Mouse (Mus musculus) left cerebral cortex, adult 8-10 months (tissue): ENCODE results near the gene Pbx3. TPM values are rescaled to one million over a fixed set of nuclear protein-coding genes. Genes with fewer than 3 reads are reported as not detected.

ENCODE experiments used
- DNase-seq, 2 experiments: peaks; one replicate each; pipeline ENCODE4 v3.0.0; 2022; ENCODE audit warnings: low spot score in 2 of 2
- total RNA-seq, 4 experiments: library from RNA; stranded (reverse); gene quantifications; 2 replicates each; pipeline ENCODE4 v1.2.4; 2022

The Pbx3 gene
- total RNA-seq = 10 to 100 TPM; 24.9 to 32.9 (median 25.4) TPM

DNA sequence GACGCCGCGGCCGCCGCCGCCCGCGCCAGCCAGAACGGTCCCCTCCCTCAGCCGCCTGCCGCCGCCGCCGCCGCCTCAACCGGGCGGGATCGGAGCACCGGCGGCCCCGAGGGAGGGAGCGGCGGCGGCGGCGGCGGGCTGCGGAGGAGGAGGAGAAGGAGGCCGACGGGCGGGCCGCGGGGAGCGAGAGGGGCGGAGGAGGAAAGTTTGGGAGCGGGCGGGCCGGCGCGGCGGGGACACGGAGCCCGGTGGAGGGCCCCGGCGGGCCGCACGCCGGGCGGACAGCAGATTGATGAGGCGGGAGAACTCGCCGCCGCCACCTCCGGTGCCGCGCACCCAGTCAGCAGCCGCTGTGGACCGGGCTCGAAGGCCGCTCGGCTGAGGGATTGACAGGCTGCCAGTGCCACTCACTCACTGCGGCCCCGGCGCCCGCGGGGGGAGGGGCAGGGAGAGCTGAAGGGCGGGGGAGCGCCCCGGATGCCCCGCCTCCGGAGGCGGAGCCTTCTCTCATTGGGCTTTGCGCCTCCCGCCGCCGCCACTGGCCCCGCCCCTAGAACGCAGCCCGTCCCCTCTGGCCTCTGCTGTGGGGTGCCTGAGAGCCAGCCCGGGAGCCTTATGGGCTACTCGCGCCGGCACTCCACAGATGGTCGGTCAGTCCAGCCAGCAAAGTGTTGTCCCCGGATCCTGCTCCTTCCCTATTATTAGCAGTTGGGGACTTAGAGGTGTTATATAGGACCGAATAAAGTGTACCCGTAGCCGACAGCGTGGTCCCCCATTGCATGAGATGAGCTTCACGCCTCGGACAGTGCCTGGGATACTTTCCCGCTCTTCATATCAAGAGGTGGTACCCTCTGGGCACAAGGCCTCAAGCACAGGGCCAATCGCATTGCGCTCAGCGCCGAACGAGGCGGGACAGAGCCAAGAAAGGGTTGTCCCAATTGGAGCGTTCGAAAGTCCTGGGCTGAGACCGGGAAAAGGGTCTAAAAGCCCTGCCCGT lies at the start of gene Pbx3:
Gene Pbx3, minus strand, starts transcription at position 838 of the 997 bp plus-strand sequence.
- DNase-seq = peak; percentile 82 to 88

DNA sequence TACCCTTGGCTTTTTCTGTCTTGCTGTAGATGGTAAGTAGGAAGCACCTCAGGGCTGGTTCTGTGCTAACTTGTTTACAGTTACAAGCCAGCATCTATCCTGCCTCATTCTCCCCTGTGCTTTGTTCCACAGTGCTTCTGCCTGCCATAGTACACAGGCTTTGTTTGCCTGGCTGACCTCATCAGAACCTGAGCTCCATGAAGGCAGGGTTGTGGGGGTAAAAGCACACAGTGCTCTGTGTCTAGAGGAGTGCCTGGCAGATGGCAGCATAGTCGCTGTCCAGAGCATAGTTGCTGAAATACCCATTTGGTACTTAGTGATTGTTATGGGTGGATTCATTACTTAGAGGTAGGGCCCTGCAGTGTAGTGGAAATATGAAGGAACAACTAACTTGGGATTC lies 47.3 kb upstream of the Pbx3 start:
- DNase-seq = no peak

DNA sequence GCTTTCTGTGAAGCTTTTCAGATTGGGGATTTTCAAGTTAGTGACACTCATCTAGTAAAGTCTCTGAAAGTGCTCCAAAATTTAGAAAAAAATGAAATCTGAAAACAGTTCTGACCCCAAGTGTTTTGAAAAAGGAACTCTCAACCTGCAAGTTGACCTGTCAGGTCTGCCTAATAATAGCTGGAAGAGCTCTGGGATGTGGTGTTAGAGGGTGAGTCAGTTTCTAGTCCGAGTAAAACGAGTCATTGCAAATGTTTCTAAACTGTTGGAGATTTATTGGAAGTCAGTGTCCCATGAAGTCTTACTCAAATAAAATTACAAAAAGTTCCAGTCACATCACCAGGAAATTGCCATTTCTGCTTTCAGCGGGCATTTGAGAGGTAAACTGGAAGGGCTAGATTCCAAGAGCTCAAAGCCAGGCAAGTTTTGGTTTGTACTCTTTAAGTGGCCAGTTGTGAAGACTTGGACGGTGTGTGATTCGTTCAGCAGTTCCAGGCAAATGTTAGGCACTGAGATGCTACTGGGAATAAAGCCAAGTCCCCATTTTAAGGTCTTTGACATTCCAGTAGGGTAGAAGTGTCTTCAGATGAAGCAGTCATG lies 36.9 kb upstream of the Pbx3 start:
- no peak for DNase-seq

DNA sequence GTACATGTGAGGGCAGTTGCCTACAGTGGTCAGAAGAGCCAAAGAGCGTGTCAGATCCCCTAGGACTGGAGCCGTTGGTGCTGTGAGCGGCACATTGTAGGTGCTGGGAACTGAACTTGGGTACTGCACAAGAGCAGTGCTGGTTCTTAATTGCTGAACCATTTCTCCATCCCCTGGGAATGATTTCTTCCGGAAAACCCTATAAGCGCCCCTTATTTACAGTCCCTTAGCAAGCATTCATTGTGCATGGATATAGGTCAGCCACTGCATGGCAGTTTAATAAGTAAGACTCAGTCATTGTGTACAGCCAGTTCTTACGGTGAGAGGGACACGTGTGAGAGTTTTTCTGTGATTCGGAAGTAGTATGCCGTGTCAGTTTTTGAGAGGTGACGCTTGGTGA lies 35.4 kb upstream of the Pbx3 start:
- DNase-seq = no peak

DNA sequence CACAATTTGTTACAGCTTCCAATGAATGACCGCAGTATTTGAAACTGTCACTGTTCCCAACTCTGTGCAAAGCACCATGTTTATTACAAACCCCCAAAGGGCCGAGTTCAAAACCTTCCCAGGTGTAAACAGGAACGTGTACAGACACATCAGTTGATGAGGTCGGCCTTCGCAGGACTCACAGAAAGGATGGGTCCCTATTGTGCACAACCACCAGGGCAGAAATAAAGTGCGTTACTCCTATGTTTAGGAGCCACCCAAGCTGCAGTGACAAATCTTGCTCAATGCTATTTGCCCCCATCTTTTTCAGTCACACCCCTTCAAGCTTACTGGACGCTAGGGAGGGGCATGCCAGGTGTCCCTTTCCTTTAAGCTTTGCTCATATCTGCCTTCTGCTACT lies 34.7 kb upstream of the Pbx3 start:
- no peak for DNase-seq

DNA sequence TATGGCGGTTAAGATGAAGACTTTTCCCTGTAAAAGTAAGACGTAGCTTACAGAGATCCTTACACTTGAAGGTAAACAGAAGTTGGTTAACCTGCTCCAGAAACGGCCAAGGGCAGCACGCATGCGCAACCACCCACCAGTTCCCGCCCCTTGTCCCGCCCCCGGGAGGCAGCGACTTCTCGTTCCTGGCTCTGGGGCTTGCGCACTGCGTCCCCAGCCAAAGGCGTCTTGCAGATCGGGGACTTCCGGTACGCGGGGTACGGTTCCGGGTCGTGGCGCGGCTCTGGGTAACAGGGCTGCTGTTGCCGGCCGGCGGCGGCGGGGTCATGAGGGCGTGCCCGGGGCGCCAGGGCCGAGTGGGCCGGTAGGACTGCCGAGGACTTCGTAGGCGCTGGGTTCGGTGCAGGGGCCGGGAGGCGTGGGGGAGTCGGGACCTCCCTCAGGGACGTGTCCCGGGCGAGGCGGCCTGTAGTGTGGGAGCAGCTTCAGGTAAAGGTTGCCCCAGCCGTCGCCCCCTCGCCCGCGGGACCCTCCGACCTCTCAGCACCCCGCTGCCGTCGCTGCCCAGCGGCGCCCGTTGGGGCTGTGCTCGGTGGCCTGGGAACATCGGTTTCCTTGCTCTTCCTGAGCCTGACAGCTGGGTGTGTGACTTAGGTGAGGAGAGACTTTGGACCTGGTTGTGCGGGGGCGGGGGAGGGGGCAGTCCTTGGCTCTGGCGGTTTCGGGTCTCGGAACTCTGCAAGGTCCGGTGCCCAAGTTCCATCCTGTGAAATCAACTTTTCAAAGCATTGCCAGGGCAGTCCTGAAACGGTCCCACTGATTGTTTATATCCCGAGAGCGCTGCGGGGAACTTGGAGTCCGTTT lies 33.9 kb upstream of the Pbx3 start, which contains the start of gene Mapkap1:
Gene Mapkap1, plus strand, starts transcription at position 171 of the 864 bp plus-strand sequence.
- peak; percentile 86 to 96 for DNase-seq

DNA sequence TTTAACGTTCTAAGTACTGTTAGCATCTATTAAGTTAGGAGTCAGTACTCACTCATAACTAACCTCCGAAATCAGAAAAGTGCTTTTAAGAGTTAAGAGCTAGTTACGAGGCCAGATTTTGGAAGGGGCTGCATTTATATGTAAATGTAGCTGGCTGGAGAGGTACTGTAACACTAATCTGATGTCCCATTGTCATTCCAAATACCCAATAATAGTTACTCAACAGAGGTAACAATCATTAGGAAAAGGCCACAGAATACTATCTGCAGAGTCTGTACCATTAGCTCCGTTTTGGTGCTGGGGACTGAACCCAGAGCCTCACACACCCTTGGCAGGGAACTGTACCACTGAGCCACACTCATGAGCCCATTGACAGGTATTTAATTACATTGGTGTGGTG lies 26.6 kb upstream of the Pbx3 start:
- DNase-seq = no peak

DNA sequence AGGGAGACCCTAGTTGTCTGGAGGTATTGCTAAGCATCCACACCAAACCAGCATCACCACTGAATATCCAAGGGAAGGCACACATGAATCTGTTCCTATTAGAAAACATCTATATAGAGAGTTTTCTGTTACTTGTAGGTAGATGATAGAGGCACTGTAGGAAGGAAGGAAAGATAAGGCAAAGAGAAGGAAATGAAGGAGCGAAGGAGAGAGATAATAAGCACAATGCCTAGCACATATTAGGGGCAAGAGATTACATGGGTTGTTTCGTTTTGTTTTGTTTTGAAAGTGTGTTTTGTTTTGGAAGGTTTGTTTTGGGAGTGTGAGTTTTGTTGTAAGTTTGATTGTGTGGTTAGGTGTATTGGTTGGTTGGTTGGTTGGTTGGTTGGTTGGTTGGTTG lies 6.0 kb upstream of the Pbx3 start:
- no peak for DNase-seq

DNA sequence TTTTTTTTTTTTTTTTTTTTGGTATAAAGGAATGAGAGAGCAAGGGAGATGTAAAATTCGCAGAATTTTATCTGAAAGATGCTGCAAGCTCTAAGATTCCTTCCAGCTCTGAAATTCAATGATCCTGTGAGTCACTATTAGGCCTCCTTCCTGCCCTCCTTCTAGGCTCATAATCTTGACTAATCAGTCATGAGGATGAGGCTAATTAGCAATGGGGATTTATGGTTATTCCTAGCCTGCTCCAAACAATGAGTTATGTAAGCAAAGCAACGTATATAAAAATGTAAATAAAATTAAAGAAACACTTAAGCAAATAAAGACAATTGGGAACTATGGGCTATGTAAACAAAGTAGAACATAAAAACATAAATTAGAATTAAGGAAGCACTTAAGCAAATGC lies 1.4 kb upstream of the Pbx3 start:
- no peak for DNase-seq

DNA sequence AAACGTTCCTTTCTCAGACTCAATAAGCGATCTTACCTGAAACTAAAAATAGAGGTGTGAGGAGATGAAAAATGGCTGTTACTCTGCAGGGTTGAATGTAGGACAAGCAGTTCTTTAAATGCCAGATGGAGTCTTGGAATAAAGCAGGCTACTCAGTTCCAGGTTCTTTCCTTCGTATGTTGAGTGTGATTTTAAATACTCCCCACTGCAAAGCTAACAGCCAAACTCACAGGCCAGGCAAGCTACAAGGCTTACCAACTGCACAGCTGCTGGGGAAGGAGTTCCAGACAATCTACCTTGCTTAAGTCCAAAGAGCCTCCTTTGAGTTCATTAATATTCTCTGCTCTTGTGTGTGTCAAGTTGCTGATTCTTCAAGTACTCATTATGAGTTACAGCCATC lies 944 bp upstream of the Pbx3 start:
- no peak for DNase-seq

DNA sequence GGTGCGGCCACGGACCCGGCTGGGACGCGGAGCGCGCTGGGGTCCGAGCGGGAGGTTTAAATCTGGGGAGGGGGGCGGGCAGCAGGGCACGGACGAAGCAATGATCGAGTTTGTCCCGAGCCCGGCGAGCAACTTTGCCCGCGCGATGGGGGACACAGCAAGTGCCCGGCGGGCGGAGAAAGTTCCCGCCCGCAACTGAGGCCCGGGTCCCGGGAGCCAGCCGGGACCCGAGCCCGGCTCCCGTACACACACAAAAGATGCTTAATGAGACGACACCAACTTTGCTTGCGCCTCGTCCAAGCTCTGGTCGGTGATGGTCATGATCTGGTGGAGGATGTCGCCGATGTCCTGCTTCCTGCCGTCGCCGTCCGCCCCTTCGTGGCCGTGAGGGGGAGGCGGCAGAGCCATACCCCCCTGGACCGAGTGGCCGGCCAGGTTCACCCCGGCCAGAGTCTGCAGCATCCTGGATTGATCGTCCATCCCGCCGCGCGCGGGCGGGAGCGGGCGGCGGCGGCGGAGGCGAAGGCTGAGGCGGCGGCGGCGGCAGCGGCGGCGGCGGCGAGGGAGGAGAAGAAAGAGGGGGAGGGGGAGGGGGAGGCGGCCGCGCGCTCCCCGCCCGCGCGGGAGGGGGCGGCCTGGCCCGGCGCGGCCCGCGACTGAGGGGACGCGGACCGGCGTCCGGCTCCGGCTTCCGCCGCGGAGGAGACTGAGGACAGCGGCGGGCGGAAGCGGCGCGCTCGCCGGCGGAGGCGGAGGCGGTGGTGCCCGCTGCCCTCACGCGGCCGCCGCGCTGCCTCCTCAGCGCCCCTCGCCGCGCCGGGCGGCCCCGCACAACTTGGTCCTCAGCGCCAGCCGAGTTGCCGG lies 1.3 kb downstream of the Pbx3 start:
- peak; percentile 12 to 15 for DNase-seq

DNA sequence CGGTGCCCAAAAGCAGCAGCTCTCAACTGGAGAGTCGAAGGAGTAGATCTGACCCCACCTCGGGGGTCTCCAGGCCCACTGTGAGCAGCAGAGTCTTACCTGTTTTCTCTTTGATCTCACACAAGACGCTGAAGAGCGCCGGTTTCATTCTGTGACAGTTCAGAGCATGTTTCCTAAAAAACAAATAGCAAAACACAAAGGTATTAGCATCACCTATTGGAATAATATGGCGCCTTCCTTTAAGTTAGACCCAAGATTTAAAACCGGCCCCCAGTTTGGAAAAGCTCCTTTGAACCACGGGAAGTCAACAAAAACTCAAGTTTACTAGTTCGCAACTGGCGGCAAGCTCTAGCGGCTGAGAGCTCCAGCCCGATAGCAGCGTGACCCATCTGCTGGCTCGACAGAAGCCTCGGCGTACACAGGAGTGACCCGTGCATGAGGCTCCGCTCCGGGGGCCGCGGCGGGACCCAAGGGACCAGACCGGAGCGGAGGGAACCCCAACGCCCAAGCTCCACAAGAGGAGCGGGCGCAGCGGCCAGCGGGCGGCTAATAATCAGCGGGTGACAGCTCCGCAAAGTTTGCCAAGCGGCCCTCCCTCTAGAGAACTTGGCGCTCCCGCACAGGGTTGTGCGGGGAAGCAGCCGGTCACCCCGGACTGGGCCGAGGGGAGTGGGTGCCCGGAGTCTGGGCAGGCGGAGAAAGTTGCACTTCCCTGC lies 2.1 kb downstream of the Pbx3 start:
- DNase-seq = peak in 1 of 2 experiments; percentile 9

DNA sequence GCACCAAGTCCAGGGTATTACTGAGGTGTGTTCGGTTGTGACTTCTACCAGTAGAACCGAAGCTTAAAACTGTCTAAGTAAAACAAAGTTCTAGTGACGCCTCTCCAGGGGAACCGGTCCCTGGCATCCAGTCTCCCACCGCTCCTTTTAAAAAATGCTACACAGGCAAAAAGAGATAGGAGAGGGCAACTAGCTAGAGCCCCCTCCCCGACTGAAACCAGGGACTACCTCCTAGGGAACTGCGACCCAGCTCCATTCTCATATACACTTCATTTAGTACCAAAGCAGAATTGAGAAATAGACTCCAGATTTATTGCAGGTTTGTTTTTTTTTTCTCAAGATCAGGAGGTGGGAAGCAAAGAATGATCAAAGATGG lies 2.6 kb downstream of the Pbx3 start:
- no peak for DNase-seq

DNA sequence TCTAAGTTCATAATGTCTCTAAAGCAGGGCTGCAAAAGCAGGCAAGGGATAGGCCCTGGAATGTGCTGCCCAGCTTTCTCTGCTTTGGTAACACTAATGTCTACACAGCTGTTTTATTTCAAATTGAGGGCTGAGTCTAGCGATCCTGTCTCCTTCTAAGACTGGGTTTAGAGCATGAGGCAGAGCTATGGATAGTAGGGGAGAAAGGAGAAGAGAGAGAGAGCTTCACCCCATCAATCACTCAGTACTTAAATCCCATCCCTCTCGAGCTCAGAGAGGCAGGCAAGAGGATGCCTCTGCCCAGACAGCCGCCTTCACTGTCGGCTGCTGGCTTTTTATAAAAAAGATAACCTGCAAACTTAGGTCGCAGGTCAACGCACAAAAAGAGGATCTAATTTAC lies 4.5 kb downstream of the Pbx3 start:
- no peak for DNase-seq

DNA sequence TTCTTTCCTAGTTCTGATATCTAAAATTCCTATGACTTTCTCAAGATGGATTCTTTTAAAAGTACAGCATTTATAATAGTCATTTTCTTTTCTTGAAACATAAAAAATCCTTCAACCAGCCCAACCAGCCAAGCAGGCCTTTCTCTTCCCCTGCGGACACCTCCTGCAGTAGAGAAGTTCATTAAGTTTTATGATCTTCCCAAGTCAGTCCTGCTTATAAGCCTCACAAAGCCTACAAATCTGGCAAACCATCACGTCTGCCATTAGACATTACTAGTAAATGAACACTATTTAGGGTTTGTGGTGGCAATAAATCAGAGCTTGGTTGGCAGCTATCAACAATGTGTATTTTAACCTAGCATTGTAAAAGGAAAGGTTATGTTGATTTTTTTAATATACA lies 5.9 kb downstream of the Pbx3 start:
- no peak for DNase-seq

DNA sequence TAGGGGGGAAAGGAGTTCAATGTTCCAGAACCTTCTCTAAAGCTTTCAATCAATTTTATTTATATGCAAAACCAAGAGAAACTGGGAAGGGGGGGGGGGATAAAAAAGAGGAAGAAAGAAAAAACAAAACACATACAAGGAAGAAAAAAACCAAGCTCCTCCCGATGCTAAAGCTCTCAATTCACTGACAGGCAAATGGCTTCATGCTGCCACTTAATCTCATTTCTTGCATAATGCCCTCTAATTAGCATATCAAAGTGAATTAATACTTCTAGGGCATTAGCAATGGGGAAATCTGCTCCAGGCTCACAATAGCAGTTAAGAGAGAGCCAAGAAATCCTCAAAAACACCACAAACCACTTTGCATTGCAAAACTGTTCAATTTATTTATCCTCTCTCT lies 9.3 kb downstream of the Pbx3 start:
- no peak for DNase-seq

DNA sequence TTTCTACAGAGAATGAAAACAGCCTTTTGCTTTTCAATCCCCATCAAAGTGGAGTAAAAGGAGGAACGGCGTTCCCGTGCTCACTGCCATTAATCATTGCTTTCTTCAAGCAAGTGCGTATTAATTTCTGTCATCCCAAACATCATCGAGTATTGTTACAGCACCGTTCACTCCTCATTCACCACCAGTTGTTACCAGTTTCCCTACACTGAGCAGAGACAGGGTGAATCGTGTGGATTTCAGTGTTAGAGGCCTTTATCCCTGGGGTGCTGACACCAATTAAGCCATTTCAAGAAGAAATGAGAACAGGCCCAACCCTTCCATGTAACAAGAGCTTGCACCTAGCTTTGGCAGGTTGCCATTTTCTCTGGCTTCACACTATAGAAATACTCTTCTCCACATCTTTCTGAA lies 17.1 kb downstream of the Pbx3 start:
- no peak for DNase-seq

DNA sequence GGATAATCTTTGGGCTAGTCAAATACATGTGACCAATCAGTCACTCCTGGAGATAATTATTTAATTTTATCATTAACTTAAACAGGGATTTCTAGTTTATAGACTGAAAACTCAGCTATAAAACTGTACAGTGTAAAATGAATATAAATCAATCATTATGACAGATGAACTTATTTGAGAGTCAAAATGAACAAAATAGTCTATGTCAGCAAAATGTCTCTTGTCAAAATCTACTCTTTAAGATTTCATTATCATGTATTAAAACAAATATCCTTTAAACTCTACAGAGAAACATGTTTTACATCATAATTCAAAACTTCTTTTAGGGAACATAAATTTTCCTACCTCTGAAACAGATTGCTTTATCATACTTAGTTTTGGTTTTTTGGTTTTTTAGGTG lies 20.9 kb downstream of the Pbx3 start:
- DNase-seq = no peak

DNA sequence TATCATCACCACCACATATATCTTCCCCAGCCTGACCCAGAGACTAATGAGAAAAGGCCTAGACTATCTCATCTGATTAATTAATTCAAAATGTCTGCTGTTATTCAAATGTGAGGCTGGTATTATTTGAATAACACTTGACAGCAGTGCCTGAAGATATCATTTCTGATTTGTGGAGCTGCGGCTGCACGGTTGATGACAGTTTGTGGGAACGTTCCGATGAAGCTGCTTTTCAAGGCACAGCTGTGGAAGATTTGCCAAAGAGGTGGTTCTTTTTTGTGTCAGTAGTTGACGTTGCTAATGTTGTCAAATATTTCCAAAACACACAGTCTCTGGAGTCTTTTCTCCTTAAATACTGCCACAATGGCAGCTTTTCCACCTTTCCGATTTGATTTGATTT lies 25.8 kb downstream of the Pbx3 start:
- DNase-seq = no peak

DNA sequence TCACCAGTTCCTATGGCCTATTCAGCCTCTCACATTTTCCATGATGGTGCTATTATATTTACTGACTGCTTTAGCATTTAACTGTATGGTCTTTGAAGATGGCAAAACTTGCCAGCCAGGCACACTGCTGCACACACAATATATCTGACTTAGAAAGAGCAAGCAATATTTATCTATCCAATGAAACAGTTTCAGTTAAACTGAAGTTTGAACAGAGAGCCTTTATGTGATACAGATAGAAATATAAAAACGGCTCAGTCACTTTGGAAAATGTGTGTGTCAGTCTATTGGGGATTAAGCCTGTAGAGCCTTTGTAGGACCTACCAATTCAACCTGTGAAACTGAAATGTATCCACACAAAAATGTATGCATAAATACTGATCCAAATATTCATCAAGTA lies 74.3 kb downstream of the Pbx3 start:
- no peak for DNase-seq
